Mouse (Mus musculus) thymus, postnatal 0 days (tissue): ENCODE measurements around the gene Pfn1. TPM values are rescaled to one million over a fixed set of nuclear protein-coding genes. Genes with fewer than 3 reads are reported as not detected.

ENCODE experiments used
- DNase-seq: peaks from one replicate; pipeline ENCODE4 v3.0.0-alpha.2; 2015; ENCODE audit warnings: low spot score
- polyA plus RNA-seq: library from polyadenylated mRNA; unstranded; fragments of >200 nt; fragmentation: Nextera tagmentation; extraction: Ambion mirVana; gene quantifications from 2 replicates; pipeline ENCODE4 v1.2.1, GENCODE M21; 2015

Gene Pfn1
- polyA plus RNA-seq, 1 experiment from 2014 or later = 2,783 TPM

DNA sequence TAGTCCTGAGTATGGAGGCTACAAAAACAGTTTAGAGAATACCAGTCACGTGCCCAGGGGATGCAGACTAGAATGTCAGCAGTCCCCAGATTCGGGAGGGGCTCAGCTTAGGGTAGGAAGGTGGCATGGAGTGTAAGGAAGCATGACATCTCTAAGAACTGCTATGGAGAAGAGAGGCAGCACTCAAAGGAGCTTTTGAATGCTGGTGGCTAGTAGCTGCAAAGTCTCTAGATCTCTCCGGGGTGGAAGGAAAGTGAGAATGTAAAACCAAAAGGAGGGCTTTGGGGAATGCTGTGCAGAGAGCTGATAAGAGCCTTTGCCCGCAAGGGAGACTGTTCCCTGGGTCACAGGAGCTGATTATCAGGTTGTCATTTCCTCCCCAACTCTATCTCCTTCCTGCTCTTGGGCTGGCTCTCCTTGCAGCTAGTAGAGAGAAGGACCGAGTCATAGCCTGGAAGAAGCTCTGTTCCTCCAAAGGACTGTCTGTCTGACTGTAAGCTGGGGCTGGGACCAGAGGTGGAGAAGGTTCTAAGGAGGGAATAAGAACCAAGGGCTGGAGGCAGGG is 15.6 kb downstream of the Pfn1 start, which contains the start of gene Gp1ba:
Gene Gp1ba, plus strand, starts transcription at position 409 of the 565 bp plus-strand sequence.
- no peak for DNase-seq

DNA sequence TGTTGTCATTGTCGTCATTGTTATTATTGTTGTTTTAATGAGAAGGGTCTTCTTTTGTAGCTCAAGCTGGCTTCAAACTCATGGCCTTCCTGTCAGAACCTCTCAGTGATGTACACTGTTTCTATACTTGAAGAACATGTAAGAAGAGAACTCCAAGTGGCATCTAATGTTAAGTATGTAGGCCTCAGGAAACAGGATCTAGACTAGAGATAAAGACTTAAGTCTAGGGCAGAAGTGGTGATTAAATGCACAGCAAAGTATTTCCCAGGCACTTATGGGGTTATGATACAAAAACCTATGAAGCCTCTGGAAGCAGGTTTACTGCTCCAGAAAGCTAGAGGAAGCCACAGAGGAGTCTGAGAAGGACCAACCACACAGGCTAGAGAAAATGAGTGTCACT is 16.2 kb downstream of the Pfn1 start:
- no peak for DNase-seq

DNA sequence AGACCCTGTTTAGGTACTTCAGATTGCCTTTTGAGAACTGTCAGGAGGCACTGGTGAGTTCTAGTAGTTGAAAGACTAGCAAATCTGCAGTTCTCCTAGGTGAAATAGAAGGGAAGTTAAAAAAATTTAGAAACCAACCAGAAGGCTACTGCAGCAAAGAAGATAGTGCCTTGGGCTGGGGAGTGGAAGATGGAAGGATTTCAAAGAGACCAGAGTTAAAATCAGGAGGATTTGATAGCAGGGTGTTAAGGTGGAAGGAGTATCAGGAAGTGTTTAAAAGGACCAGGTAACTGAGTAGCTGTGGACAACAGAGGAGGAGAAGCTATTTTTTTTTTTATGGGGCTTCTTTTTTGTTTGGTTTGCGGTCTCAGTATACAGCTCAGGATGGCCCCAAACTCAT is 16.7 kb downstream of the Pfn1 start:
- no peak for DNase-seq

DNA sequence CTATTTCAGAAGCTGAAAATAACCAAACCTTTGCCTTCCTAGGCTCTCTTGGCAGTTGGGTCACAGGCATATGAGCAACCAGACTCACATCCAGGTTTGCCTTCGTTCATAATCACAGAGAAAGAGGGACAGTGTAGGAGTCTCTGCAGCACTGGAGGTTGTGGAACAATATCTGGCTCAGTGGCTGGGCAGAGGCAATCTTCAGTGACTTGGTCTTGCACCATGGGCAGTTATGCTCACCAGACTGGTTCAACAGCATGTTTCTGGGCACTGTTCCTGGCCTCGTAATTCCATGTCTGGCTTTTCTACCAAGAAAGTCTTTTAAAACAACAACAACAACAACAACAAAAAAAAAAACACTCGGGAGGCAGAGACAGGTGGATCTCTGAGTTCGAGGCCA is 18.8 kb downstream of the Pfn1 start:
- DNase-seq = no peak

GRCm38 (mm10) chr11:70630129-70630528 is 24.3 kb downstream of the Pfn1 start:
- DNase-seq = no peak

GRCm38 (mm10) chr11:70629557-70629956 is 24.9 kb downstream of the Pfn1 start:
- peak; percentile 59 for DNase-seq

- no peak for DNase-seq
Measured at GRCm38 (mm10) chr11:70628431-70628830, 26.0 kb downstream of the Pfn1 start.

- no peak for DNase-seq
Measured at GRCm38 (mm10) chr11:70626877-70627276, 27.6 kb downstream of the Pfn1 start.

- peak; percentile 68 for DNase-seq
Measured at GRCm38 (mm10) chr11:70625473-70625872, 29.0 kb downstream of the Pfn1 start.

DNA sequence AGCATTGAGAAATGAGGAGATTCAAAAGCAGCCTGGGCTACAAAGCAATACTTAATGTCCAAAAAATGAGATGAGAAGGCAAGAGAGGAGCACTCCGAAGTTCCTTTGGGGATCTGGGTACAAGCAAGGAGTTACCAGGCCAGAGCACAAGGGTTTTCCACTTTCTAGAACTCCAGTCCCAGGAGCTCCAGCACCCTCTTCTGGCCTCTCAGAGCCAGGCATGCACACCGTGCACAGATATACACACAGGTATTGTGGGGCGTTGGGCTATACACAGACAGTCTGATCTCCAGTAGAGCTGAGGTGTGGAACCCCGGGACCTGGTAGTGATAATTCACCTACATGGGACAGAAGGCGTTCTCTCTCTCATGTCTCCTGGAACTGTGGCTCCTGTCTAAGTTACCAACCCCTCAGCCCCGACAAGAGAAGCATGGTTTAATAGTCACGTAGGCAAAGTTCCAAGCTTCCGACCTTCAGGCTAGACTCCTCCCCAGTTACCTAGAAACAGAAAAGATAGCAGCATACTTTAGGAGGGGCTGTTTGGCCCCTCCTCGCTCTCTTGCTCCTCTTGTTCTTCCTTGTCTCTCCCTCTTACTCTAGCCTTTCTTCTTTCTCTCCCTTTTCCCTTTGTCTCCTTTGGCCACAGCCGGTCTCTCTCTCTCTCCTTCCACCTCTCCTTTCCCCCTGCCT is 31.2 kb downstream of the Pfn1 start:
- DNase-seq = no peak

DNA sequence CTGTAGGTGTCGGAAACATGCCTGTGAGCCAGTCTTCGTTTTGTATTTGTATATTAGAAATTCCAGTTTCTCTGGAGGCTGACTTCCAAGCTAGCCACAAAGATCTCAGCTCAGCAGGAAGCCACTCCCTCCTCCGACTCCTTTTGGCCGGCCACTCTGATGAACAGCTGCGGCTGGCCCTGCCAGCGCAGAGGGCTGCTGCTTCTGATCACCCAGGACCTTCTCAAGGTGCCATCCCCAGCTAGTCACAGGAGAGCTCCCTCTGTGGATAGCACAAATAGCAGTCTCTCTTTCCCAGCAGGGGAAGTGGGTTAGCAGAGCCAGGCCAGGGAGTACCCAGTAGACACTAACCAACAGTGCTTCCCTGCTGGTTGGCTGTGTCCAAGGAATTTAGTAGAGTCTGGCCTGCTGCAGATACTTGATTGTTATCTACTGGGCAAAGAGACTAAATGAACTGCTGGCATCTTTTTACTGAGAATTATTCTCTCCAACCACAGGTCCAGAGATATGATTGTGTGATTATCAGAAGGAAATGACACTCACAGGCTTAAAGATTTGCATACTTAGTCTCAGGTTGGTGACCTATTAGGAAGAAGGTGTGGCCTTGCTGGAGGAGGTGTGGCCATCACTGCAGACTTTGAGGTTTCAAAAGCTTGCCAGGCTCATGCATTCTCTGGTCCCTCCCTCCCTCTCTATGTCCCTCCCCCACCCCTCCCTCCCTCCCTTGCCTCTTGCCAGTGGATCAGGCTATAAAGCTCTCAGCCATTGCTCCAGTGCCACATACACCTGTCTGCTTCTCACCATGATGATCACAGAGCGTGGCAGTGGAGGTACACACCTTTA is 32.3 kb downstream of the Pfn1 start:
- DNase-seq = no peak

GRCm38 (mm10) chr11:70619101-70619500 is 35.3 kb downstream of the Pfn1 start, which contains the start of gene Chrne:
Chrne (minus strand) TSS chr11:70619216.
- no peak for DNase-seq

- DNase-seq = peak; percentile 29
Measured at GRCm38 (mm10) chr11:70615516-70616093, 38.8 kb downstream of the Pfn1 start, which contains the start of gene 4930544D05Rik. 4930544D05Rik (plus strand) TSS chr11:70615848.

DNA sequence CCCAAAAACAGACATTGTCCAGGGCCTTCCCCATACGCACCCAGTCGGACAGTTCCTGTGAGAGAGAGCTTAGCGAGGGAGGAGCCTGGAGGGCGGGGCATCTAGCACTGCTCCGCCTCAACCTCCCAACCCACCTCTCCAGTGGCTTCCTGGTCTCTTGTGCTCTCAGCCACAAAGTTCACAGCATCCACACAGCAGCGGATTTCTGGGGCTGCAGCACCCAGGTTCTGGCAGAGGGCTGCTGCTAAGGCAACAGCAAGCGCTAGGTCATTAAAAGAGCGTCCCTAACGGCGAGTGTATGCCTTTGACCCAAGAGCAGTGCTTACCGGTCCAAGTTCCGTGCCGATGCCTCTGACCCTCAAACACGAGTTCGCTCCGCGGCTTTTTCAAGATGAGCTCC is 39.4 kb downstream of the Pfn1 start:
- DNase-seq = peak; percentile 83

DNA sequence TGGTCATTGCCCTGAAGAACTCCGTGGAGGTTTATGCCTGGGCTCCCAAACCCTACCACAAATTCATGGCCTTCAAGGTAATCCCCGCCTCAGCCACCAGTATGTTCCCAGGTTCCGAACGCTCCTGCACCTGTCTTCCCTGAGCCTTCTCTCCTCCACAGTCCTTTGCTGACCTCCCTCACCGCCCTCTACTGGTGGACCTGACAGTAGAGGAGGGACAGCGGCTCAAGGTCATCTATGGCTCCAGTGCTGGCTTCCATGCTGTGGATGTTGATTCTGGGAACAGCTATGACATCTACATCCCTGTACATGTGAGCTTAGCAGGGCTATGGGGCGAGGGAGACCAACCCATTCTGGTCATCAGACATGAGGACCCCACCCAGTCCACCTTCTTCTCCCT is 41.9 kb downstream of the Pfn1 start:
- DNase-seq = no peak

DNA sequence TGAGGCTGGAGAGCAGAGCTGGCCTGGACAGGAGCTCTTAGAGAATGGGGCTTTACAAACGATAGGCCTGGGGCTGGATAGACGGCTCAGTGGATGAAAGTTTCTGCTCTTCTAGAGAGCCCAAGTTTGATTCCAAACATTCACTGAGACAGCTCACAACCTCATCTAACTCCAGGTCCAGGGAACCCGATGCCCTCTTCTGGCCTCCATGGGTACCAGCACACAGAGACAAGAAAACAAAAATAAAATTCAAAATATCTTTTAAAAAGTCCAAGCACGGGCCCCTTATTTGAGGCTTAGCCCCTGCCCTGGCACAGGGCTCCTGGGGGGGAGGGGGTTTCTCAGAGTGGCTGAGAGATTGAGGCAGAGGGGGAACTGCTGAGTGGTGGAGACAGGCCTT is 43.7 kb downstream of the Pfn1 start:
- DNase-seq = no peak

DNA sequence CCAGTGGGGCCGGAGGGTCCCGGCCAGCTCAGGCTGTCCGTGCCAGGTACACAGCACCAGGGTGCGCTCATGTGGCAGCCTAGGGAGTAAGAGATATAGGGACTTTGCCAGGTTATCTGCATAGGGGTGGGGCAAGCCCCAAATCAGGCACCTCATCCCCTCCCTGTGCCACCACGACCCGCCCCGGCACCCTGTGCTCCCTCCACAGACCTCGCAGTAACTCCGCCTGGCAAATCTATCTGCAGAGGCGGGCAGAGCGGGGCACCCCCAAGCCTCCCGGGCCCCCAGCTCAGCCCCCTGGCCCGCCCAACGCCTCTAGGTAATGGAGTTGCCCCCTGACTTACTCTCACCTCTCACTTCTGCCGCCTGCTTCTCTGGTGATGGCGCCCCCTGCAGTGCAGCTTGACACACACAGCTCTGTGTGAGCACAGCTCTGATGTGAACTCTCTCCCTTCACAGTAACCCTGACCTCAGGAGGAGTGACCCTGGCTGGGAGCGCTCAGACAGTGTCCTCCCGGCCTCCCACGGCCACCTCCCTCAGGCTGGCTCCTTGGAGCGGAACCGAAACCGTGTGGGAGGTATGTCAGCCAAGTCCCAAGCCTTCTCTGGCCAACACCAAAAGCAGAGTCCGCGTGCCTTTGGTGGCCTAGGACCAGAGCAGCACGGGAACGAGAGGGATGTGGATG is 45.9 kb downstream of the Pfn1 start:
- peak; percentile 36 for DNase-seq

DNA sequence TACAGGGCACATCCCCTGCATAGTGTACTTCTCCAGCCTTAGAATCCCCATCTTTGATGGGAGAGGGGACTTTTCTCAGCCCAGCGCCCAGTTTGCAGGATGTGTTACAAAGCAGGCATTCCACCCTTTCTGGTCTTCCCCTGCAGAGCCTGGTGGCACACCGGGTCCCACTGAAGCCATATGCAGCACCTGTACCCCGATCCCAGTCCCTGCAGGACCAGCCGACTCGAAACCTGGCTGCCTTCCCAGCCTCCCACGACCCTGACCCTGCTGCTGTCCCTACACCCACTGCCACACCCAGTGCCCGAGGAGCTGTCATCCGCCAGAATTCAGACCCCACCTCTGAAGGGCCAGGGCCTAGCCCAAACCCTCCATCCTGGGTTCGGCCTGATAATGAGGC is 46.8 kb downstream of the Pfn1 start:
- DNase-seq = no peak

- no peak for DNase-seq
Measured at GRCm38 (mm10) chr11:70606717-70607116, 47.7 kb downstream of the Pfn1 start.

GRCm38 (mm10) chr11:70605024-70605566 is 49.3 kb downstream of the Pfn1 start:
- DNase-seq = peak; percentile 74
